Mouse (Mus musculus): ENCODE data around the gene Hus1.
A peak's percentile ranks its signal among the peaks of the same experiment; 100 is the strongest.

The Hus1 gene

DNA sequence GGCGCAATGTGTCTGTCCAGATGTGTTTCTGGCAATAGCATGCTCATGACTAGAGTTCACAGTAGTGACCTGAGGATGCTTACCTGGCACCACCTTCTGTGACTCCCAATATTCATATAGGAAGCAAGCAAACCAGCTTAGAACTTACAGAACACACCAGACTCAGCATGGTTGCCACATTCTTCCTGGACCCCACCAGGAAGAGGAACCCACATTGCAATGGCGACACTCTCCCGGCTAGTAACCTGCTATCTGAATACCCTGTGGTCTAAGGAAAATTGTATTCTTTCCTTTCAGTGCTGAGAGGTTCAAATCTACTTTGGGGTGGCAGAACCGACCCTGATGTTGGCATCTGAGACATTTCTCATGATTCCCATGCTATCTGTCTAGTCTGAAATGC, 32.8 kb downstream of the Hus1 start:
- DNase-seq (ENCODE audit: low read depth, low spot score) = no peak

- no peak for DNase-seq (ENCODE audit: low read depth, low spot score)
These were observed 37.8 kb downstream of the Hus1 start, which contains the start of gene Pkd1l1 for GRCm38 (mm10) chr11:8973166-8973565. Gene Pkd1l1, minus strand, starts transcription at chr11:8973266.

DNA sequence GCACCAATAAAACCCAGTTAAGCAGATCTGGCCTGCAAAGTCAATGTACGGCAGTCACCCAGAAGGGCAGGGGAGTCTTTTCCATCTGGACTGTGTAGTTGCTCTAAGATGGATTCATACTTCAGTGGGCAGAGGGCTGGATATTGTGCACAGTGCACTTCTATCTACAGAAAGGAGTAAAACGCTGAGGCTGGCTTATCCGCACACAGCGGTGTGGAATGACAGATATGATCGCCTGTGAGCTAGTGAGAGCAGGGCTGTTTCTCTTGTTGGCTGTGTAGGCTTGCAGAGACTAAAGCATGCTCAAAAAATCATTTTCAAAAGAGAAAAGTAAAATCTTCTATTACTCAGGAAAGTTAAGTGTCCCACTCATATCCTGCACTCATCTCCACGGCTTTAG, 38.9 kb downstream of the Hus1 start:
- no peak for DNase-seq (ENCODE audit: low read depth, low spot score)

DNA sequence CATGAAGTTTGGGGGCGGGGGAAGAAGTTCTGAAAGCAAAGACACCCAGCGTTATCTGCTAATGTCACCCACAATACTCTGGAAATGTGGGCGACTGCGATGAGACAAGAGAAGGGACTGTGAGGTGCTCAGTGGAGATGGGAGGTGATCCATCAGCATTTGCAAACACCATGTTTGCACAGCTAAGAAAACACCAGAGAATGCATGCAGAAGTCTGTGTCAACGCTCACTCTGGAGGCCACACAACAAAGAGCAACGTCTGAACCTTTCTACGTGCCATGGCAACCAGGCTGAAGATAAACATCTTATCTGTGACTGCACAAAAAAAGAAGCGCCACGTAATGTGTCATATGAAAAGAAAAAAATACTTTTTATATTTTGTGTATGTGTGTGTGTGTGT, 40.5 kb downstream of the Hus1 start:
- DNase-seq (ENCODE audit: low read depth, low spot score) = no peak

- no peak for DNase-seq (ENCODE audit: low read depth, low spot score)
These were observed 42.9 kb downstream of the Hus1 start for GRCm38 (mm10) chr11:8968094-8968493.

- DNase-seq (ENCODE audit: low read depth, low spot score) = no peak
These were observed 52.4 kb downstream of the Hus1 start for GRCm38 (mm10) chr11:8958572-8958971.

GRCm38 (mm10) chr11:8958108-8958507, 52.9 kb downstream of the Hus1 start:
- no peak for DNase-seq (ENCODE audit: low read depth, low spot score)

- DNase-seq (ENCODE audit: low read depth, low spot score) = peak; percentile 52
These were observed 54.0 kb downstream of the Hus1 start for GRCm38 (mm10) chr11:8957023-8957422.

- DNase-seq (ENCODE audit: low read depth, low spot score) = peak; percentile 9
These were observed 55.3 kb downstream of the Hus1 start for GRCm38 (mm10) chr11:8955678-8956077.

DNA sequence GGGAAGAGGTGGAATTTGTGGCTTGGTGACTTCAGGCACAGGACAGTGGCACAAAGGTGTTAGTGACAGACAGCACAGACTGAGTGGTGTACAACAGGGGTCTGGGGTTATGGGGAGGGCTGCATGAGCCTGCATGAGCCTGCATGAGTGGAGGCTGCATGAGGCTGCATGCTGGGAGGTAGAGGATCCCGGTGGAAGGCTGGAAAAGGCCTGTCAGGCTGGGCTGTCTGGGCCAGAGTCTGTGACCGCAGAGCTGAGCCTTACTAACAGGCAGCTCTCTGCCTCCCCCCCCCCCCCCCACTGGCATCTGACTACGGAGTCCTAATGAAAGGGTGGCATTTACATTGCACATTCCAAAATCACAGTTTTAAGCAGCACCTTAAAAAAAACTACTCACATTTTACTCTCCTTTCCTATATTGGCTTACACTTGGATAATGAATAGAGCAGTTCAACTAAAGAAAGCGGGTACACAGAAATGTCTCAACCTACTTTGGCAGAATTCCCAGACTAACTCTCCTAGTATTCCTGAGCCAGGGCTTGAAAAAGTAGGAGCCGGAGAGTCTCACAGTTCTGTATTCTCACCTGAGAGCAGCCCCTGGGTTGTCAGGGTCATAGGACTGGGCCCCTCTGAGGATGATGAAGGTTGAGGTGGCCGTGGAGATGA, 61.1 kb downstream of the Hus1 start:
- DNase-seq (ENCODE audit: low read depth, low spot score) = no peak

GRCm38 (mm10) chr11:8948871-8949270, 62.1 kb downstream of the Hus1 start:
- no peak for DNase-seq (ENCODE audit: low read depth, low spot score)

- DNase-seq (ENCODE audit: low read depth, low spot score) = no peak
These were observed 66.9 kb downstream of the Hus1 start for GRCm38 (mm10) chr11:8944114-8944513.

Data from WW6 (cell line).